Mouse (Mus musculus): ENCODE measurements around the gene Cyb5r4. TPM values are rescaled to one million over a fixed set of nuclear protein-coding genes. Genes with fewer than 3 reads are reported as not detected.
"Not testable (repeated sequence)": the region's sequence is repeated elsewhere in the genome, so short reads cannot be mapped to it uniquely, and the experiment has no call there.

Gene Cyb5r4
- polyA plus RNA-seq, 1 experiment = 9.0 TPM

GRCm38 (mm10) chr9:87068160-87068559 is 46.3 kb downstream of the Cyb5r4 start:
- TF ChIP-seq CTCF (IDR thresholded peaks at IDR 0.05; ENCODE audit: insufficient read depth, low read length) (no peak), POLR2A (IDR thresholded peaks at IDR 0.05; ENCODE audit: borderline replicate concordance, extremely low read depth, low read depth, low read length) (no peak)
- 43% methylated on average over 1 of the region's 1 CpGs for WGBS
- H3K4me3 ChIP-seq (replicated peaks; ENCODE audit: extremely low read depth, low read depth, low read length) = no peak overlapping the region
- no peak for DNase-seq
- no peaks in the 10 kb centered on the region for H3K4me1 ChIP-seq (ENCODE audit: control insufficient read depth, insufficient read depth, low read length)

GRCm38 (mm10) chr9:87071566-87071965 is 49.8 kb downstream of the Cyb5r4 start:
- H3K4me3 ChIP-seq (replicated peaks; ENCODE audit: extremely low read depth, low read depth, low read length); DNase-seq; H3K4me1 ChIP-seq (ENCODE audit: control insufficient read depth, insufficient read depth, low read length): not testable (repeated sequence)
- WGBS = 89% methylated on average over 3 of the region's 3 CpGs

- WGBS = 39% methylated on average over 2 of the region's 2 CpGs
Measured at GRCm38 (mm10) chr9:87077919-87078318, 56.1 kb downstream of the Cyb5r4 start.

DNA sequence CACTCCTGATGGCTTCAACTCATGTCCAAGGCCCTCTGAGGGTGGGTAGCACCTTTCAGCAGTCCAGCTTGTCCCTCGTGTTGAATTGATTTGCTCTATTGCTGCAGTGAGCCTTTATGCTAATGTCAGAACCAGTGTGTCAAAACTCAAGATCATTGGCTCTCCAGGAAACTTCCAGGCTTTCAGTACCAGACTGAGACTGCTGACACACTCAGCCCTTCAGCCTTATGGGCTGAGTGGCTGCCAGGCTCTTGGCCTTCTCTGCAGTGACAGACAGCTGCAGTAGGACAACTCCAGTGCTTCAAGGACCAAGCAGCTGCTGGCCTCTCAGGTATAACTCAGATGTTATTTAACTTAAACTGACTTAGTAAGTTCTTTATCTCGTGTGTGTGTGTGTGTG is 57.7 kb downstream of the Cyb5r4 start:
- 56% methylated on average over 2 of the region's 2 CpGs for WGBS

More at GRCm38 (mm10) chr9:87077919-87078318, 56.1 kb downstream of the Cyb5r4 start:
- Histone ChIP-seq H3K4me1 (ENCODE audit: control insufficient read depth, insufficient read depth, low read length) (no peaks in the 10 kb centered on the region), H3K4me3 (replicated peaks; ENCODE audit: extremely low read depth, low read depth, low read length) (no peak overlapping the region)
- TF ChIP-seq CTCF (IDR thresholded peaks at IDR 0.05; ENCODE audit: insufficient read depth, low read length) = no peak
- TF ChIP-seq POLR2A (IDR thresholded peaks at IDR 0.05; ENCODE audit: borderline replicate concordance, extremely low read depth, low read depth, low read length) = no peak
- DNase-seq = no peak

DNA sequence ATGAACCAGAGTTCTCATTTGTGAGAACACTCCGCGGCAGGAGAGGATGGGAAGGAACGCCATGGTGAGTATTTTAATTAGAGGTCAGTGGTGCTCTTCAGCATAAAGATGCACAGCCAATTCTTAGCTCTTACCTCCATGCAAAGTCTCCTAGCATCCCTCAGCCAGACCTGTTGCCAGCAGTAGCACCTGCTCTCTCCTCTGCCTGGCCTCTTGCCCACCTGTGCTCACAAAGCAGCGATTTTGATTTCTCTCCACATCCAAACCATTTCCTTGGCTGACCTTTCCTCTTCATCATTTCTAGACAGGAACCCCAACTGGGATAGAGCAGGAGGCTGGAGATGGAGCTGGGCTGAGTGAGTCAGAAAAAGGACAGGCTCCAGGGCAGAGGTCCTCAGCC is 65.2 kb downstream of the Cyb5r4 start:
- WGBS = 82% methylated on average over 4 of the region's 4 CpGs
- no peak overlapping the region for H3K4me3 ChIP-seq (replicated peaks; ENCODE audit: extremely low read depth, low read depth, low read length)
- TF ChIP-seq CTCF (IDR thresholded peaks at IDR 0.05; ENCODE audit: insufficient read depth, low read length) (no peak), POLR2A (IDR thresholded peaks at IDR 0.05; ENCODE audit: borderline replicate concordance, extremely low read depth, low read depth, low read length) (no peak)
- no peaks in the 10 kb centered on the region for H3K4me1 ChIP-seq (ENCODE audit: control insufficient read depth, insufficient read depth, low read length)
- no peak for DNase-seq

More for the DNA sequence above, 57.7 kb downstream of the Cyb5r4 start:
- no peak for TF ChIP-seq POLR2A (IDR thresholded peaks at IDR 0.05; ENCODE audit: borderline replicate concordance, extremely low read depth, low read depth, low read length)
- TF ChIP-seq CTCF (IDR thresholded peaks at IDR 0.05; ENCODE audit: insufficient read depth, low read length) = no peak
- Histone ChIP-seq H3K4me1 (ENCODE audit: control insufficient read depth, insufficient read depth, low read length) (no peaks in the 10 kb centered on the region), H3K4me3 (replicated peaks; ENCODE audit: extremely low read depth, low read depth, low read length) (no peak overlapping the region)
- no peak for DNase-seq

DNA sequence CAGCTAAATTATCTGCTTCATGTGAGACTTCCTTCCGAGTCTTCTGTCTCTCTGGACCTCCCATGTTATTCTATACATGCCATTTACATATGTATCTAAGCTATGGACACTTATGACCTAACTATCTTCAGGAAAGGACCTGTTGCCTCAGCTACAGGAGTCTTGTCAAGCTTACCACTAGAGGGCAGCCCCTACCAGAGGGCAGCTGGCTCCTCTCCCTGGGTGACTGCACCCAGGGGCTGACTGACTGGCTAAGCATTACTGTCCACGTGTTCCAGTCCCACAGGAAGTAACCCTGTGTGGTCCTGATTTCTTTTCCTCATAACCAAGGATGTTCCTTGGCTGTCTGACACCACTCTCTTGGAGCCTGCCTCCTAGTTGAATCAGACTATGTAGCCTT is 76.2 kb downstream of the Cyb5r4 start:
- 33% methylated on average over 2 of the region's 2 CpGs for whole genome bisulfite sequencing
- DNase-seq = peak; percentile 13
- Histone ChIP-seq H3K4me3 (replicated peaks; ENCODE audit: extremely low read depth, low read depth, low read length) (no peak overlapping the region), H3K4me1 (ENCODE audit: control insufficient read depth, insufficient read depth, low read length) (no peaks in the 10 kb centered on the region)
- TF ChIP-seq CTCF (IDR thresholded peaks at IDR 0.05; ENCODE audit: insufficient read depth, low read length) = peak; percentile 43; the same call in 1 of the 2 replicates
- TF ChIP-seq POLR2A (IDR thresholded peaks at IDR 0.05; ENCODE audit: borderline replicate concordance, extremely low read depth, low read depth, low read length) = no peak

DNA sequence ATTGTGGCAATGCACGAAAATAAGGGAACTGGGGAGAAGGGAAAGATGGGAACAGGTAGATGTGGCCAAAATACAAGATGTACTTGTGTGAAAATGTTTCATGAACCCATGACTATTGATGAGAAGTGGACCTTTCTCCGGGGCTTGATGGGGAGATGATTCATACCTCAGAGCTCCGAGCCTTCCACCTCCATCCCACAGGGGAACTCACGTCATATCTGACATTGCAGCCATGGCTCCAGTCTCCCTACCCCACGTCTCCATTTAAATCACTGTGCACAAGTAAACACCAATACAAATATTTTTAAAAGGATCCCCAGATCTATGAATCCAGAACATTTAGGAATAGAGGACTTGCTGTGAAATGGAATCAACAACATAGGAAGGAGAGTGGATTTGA is 93.2 kb downstream of the Cyb5r4 start:
- Histone ChIP-seq H3K4me3 (replicated peaks; ENCODE audit: extremely low read depth, low read depth, low read length) (no peak overlapping the region), H3K4me1 (ENCODE audit: control insufficient read depth, insufficient read depth, low read length) (no peaks in the 10 kb centered on the region)
- DNase-seq = no peak
- TF ChIP-seq POLR2A (IDR thresholded peaks at IDR 0.05; ENCODE audit: borderline replicate concordance, extremely low read depth, low read depth, low read length) (no peak), CTCF (IDR thresholded peaks at IDR 0.05; ENCODE audit: insufficient read depth, low read length) (no peak)
- 73% methylated on average over 5 of the region's 5 CpGs for WGBS

GRCm38 (mm10) chr9:87115456-87115931 is 93.7 kb downstream of the Cyb5r4 start:
- Histone ChIP-seq H3K4me3 (replicated peaks; ENCODE audit: extremely low read depth, low read depth, low read length) (no peak overlapping the region), H3K4me1 (ENCODE audit: control insufficient read depth, insufficient read depth, low read length) (no peaks in the 10 kb centered on the region)
- WGBS = 55% methylated on average over 6 of the region's 6 CpGs
- TF ChIP-seq POLR2A (IDR thresholded peaks at IDR 0.05; ENCODE audit: borderline replicate concordance, extremely low read depth, low read depth, low read length) (no peak), CTCF (IDR thresholded peaks at IDR 0.05; ENCODE audit: insufficient read depth, low read length) (no peak)
- DNase-seq = no peak

- WGBS = 89% methylated on average over 1 of the region's 1 CpGs
- H3K4me3 ChIP-seq (replicated peaks; ENCODE audit: extremely low read depth, low read depth, low read length) = no peak overlapping the region
- DNase-seq = no peak
- TF ChIP-seq POLR2A (IDR thresholded peaks at IDR 0.05; ENCODE audit: borderline replicate concordance, extremely low read depth, low read depth, low read length) (no peak), CTCF (IDR thresholded peaks at IDR 0.05; ENCODE audit: insufficient read depth, low read length) (no peak)
- H3K4me1 ChIP-seq (ENCODE audit: control insufficient read depth, insufficient read depth, low read length) = no peaks in the 10 kb centered on the region
Measured at GRCm38 (mm10) chr9:87115978-87116377, 94.2 kb downstream of the Cyb5r4 start.

- no peaks in the 10 kb centered on the region for H3K4me1 ChIP-seq (ENCODE audit: control insufficient read depth, insufficient read depth, low read length)
- WGBS = 67% methylated on average over 3 of the region's 3 CpGs
- no peak overlapping the region for H3K4me3 ChIP-seq (replicated peaks; ENCODE audit: extremely low read depth, low read depth, low read length)
- DNase-seq = no peak
- TF ChIP-seq POLR2A (IDR thresholded peaks at IDR 0.05; ENCODE audit: borderline replicate concordance, extremely low read depth, low read depth, low read length) (no peak), CTCF (IDR thresholded peaks at IDR 0.05; ENCODE audit: insufficient read depth, low read length) (no peak)
Measured at GRCm38 (mm10) chr9:87118996-87119395, 97.2 kb downstream of the Cyb5r4 start.
